Mouse (Mus musculus) cerebellum, adult 9-10 months (tissue): Measurements from ENCODE around the gene D7Ertd443e.
A peak's percentile ranks its signal among the peaks of the same experiment; 100 is the strongest.

Experiments
- DNase-seq: peaks from one replicate; pipeline ENCODE4 v3.0.0; 2022

The D7Ertd443e gene

DNA sequence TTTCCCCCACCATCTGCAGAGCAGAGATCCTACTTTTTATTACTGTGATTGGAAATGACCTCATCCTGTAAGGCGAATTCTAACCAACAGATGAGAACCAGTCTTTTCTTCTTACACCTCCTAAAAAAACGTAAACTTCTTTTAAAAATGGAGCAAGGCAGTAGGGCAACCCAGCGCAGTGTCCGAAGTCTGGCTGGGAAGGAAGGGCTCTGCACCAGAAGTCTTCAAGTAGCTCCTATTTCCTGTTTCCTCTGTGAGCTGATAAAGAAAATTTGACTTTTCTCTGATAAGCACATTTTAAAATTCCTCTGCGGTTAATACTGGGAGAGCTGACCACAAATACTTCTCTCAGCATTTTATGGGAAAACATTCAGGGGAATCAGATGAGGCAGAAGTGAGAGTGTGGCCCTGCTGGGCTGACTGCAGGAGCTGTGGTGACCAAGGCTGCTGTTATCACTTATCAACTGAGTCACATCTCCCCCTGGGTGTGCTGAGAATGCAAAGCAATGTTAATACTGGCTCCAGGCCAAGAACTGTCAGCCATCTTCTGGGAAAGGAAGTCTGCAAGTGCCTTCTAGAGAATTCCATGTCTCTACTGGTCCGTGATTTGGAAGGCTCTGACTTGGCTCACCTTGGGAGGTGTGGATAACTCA lies 97.8 kb downstream of the D7Ertd443e start:
- no peak for DNase-seq

DNA sequence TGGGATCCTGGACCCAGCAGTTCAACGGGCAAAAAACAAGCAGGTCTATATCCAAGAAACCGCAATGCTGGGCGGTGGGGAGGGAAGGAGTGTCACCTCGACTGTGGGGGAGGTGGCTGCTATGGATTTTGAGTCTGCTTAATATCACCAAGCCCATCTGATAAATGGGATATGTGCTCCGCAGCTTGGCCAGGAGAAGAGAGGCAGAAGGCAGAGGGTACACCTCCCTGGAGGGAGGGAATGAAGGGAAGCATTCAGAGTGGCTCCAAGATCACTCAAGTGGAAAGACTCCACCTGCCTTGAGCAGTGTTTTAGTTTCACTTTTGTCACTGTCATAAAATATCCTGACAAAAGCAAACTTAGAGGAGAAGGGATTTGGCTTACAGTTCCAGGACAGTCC lies 112.5 kb downstream of the D7Ertd443e start:
- peak; percentile 12 for DNase-seq

DNA sequence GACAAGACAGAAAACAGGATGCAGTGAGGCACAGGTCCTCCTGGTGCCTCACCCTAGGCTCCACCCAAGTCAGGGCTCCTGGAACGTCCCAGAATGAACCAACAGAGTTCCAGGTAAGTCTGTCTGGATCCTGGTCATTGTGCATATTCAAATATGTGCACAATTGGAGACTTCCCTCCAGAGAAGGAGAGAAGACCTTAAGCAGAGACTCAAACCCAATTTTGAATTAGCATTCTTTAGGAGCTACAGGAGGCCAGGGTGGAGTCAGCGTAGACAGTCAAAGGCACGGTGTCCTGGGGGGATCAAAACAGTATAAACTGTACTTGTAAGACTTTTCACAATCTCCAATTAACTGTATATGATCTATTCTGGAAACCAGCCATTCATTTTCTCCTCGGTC lies 113.0 kb downstream of the D7Ertd443e start:
- no peak for DNase-seq

DNA sequence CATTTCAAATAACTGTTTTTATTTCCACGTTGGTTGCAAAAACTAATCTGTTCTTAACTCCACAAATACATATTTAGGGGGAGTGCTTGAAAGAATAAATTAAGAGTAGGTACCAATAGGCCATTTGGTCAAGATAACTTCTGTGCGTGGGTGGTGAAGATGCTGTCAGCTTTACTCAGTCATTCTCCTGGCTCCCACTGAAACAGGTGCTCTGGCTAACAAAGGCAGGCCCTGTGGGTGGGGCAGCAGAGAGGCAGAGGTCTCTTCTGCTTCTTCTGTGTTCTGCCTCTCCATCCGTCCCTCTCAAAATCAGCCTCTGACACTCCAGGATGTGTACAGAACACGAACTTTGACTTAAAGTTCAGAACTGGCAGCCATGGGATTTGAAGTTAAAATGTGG lies 119.7 kb downstream of the D7Ertd443e start:
- DNase-seq = no peak

DNA sequence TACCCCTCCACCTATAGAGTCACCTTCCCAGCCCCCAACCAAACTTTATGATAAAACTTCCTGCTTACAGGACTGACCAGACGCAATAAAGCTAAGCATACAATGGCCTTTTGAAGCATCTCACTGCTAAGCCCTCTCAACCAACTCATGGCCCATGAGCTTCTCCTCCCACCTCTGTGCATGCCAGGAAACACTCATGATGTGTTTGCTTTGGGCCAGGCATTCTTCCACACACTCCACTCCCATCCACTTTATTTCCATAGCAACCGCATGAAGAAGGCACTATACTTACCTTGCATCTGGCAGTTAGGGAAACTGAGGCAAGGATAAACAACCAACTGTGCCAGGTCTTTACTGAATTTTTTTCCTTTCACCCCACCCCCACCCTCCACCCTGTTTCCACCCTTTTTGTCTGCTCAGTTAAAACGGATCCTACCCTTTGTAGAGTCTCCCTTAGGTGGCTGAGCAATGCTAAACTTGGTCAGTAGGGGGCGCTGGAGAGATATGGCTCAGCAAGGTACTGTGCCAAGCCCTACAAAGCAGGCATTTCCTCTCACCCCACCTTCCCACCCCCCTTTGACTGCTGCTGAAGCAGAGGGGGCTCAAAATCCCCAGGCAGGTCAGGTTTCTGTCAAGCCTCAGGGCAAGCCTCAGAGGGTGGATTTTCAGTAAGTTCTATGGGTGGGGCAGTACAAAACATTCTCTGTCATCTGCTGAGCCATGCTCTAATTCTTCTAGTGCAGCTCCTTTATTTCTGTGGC lies 122.1 kb downstream of the D7Ertd443e start:
- DNase-seq = peak; percentile 48

DNA sequence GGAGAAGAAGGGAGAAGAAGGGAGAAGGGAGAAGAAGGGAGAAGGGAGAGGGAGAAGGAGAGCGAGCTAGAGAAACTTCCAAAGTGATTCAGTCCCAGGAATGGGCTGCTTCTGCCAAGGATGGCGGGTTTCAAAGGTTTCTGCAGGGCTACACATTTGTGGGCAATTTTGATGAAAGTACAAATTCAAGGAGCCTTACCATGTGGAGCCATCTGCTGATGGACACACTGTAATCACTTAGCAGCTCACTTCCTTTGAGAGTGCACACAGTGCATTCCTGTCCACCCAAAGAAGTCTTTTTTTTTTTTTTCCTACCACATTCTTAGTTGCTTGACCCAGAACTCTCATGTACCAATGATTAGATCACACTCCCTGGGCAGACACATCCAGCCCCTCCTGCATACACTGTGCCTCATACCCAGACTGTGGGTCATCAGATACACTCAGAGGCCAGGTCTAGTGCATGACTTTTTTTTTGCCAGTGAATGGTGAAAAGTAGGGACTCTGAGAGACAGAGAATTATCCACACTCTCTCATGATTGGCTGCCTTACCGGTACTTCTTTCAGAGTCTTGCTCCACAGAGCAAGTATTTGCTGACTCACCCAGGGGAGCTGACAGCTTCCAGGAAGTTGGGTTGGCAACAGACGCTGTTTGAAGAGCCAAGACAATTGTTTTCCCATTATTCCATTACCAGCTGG lies 124.3 kb downstream of the D7Ertd443e start:
- DNase-seq = no peak

DNA sequence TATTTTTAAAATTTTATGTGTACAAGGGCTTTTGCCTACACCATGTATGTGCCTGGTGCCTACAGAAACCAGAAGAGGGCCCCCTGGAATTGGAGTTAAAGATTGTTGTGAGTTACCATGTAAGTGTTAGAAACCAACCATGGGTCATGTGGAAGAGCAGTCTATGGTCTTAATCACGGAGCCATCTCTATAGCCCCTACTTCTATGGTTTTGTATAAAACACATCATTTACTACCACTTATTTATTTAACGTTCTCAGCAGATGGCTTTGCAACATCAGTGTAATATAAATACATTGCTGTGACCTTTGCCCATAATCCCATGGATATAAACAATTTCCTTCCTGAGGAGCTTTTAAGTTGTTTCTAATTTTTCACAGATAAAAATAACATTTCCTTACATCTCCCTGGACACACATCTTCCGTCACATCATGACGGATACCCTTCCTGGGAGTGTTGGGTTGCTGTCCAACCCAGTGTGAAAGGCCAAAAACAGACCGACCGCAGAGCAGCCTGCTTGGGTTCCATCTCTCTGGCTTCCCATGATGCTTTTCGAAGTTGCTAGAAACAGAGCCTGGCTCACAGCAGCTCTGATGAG lies 135.1 kb downstream of the D7Ertd443e start:
- no peak for DNase-seq

DNA sequence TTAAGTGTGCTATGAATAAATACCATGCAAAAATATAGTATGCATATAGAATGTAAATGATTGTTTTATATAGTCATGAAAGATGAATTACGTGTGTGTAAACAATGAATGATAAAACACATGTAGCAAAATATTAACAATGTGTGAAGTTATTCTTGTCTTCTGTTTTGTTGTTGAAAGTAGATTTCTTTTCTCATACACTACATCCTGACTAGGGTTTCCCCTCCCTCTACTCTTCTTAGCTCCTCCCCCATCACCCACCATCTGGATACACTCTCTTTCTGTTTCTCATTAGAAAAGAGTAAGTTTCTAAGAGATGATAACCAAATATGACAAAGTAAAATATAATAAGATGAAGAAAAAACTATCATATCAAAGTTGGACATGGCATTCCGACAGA lies 137.4 kb downstream of the D7Ertd443e start:
- DNase-seq = no peak

DNA sequence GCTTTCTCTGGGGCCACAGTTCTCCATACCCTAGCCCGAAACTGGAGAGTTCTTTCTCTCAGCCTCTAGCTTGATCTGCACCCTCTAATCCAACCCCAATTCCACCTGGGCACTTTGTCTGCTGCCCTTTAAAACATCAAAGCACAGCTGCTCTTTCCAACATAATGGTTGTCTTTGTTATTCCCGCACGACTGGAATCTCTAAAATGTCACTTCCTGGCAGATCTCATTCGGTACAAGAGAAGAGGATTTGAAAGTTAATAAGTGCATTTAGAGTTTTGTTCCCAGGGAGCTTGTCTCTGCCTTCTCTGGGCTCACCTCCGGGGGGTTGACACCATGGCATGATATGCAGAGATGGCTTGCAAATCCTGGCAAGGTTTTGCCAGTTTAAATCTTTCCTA lies 138.8 kb downstream of the D7Ertd443e start:
- DNase-seq = no peak

DNA sequence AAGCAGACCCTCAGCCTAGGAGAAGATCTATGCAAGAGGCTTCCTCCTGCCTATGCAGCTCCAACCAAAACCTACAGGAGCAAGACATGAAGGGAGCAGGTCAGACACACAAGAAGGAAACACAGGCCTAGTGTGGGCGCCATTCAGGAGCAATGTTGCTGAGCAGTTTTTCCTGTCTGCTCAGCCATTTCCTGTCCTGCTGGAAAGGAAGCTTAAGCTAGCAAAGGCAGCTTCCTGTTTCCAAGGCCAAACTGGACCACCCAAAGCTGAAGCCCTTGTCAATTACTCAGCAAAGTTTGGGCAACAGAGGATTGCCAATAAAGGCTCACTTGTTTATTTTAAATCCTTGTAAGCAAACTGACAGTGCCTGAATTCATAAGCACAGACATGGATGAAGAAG lies 142.7 kb downstream of the D7Ertd443e start:
- no peak for DNase-seq

DNA sequence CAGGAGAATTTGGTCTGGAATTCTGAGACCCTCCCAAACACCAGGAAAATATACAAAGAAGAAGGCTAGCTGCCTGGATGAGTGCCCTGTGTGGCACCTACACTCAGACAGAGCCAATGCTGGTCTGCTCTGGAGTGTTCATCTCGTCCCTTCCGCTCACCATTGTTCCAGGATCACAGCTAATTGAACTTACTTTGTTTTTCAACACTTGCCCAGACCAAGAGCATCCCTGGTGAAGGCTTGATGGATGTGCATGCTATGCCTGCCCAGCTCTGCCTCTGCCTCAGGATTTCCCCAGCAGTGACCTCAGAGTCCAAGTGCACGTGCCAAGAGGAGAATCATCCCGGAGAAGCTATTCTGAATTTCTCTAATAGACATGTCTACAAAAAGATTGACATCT lies 144.2 kb downstream of the D7Ertd443e start:
- DNase-seq = no peak

DNA sequence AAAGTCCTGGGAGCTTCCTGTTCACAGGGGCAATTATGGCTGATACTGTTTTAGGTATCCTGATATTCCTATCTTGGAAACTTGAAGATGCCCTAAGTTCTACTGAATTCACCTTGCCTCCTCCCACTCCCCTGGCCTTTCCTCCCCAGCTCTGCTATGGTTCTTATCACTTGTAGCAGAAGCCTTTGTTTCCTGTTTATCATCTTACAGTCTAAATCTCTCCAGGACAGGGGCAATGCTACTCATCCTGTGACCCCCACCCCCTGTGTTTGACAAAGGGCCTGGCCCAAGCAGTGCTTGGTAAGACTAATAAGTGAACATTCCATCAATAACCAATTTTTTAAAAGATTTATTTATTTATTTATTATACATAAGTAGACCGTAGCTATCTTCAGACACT lies 144.9 kb downstream of the D7Ertd443e start:
- DNase-seq = no peak

DNA sequence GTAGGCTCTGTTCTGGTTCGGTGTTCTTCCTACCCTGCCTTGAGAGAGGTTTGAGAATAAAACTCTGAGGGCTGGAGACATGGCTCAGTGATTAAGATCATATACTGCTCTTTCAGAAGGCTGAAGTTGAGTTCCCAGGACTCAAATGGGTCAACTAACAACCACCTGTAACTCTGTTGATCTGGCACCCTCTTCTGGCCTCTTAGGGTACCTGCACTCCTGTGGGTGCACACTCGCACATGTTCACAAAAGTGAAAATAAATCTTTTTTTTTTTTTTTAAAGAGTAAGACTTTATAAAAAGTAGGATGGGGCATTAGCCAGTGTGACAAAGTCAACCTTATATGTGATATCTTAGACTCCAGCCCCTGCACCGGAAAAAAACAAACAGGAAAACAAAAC lies 146.6 kb downstream of the D7Ertd443e start:
- no peak for DNase-seq

DNA sequence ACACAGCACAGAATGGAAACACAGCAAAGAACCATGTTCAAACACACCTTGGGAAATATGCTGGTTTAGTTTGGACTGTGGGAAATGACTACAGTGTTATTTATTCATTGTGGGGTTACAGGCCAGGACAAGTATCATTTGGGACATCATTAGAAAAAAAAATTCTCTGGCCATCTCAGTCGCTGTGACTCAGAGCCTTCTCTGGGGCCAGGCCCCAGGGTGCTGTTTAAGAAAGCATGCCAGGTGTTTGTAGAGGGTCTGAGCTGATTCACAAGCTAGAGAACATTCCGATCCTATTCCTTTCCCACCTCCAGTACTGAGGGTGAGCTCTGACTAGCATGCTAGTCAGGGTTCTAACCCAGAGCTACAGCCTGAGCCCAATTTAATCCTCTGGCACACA lies 148.1 kb downstream of the D7Ertd443e start:
- DNase-seq = no peak

DNA sequence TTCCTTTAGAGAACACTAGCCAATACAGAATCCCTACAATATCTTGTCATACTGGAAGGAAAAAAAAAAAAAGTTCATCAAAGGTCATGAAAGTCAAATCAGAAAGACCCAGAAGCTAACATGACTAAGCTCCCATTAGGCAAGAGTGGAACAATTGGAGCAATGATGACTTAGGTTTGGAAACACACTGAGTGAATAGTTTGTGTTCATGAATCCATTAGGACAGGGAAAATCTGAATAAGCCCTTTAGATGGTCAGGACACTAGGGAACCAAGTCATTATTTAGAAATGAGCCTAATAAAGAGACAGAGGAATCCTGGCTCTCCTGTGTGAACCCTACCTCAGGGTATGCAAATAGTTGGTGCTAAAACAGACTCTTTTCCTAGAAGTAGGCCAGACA lies 148.7 kb downstream of the D7Ertd443e start:
- no peak for DNase-seq

DNA sequence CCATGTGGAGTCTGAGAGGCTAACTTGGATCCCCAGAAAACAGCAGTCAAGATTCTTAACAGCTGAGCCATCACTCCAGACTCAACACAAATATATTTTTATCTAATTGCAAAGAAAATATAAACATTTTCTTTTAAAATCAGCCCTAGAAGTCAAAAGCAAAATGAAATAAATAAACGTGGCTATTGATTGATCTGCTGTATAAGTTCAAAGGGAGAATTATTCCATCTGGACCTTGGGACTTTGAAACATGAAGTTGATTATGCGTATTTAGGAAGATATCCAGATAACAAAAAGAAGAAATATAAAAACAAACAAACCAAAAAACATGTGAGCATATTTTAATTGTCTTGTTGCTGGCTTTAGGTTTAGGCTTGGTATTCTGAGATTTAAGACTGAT lies 149.9 kb downstream of the D7Ertd443e start:
- DNase-seq = no peak

DNA sequence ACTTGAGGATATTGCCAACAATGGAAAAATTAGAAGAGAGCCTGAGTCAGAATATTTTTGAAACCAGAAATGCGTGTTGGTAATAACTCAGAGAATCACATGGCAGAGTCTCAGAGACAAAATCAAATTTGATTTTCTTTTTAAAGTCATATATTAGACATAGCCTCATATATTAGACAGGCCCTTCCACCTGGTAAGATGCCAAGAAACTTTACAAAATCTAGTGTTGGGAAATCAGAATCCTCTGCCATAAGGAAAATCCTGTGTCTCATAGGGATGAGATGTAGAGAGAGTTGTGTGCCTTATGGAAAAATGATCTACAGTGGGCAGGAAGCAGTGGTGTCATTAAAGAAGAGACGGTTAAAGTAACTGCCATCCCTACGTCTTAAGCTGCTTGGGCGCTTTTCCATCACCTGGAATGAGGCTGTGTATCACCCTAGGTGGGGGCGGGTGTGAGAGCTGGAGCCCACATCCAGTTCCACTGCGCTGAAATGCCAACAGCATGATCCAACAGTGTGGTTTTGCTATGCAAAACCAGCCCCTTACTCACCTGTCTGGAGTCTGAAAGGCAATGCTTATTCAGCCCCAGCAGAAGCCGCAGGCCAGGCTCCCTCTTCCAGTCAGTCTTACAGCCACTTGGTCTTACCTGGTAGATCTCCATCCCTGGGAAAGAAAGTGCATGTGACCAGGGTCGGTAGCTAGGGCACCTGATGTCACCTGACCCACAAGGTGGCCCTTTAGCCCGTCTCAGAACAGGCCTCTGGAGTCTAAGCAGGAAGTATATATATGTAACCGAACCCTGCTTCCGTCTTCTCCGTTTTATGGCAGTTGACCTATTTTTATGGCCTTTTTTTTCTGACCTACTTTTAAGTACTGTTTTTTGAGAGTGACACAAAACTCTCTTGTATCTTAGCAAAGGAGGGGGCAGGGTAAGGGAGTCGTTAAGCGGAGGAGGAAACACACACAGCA lies 153.8 kb downstream of the D7Ertd443e start, which contains the start of gene Adam12:
Gene Adam12, minus strand, starts transcription at position 769 of the 969 bp plus-strand sequence.
- no peak for DNase-seq

DNA sequence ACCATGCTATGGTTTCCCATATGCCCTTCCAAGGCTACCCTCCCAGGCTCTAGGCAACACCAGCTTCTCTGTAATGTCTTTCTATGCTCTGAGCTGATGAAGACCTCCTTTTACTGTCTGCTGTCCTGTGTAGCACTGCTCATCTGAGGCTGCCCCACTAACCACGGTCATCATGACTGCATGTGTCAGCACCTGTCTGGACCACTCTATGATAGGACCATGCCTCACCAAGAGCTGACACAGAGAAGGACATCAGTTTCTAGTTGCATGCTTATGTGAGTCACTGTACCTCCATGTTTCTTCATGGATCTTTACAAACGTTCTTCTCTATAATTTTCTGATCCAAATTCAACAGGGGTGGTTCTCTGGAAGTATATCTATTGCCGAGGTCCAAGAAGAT lies 154.8 kb downstream of the D7Ertd443e start:
- no peak for DNase-seq

DNA sequence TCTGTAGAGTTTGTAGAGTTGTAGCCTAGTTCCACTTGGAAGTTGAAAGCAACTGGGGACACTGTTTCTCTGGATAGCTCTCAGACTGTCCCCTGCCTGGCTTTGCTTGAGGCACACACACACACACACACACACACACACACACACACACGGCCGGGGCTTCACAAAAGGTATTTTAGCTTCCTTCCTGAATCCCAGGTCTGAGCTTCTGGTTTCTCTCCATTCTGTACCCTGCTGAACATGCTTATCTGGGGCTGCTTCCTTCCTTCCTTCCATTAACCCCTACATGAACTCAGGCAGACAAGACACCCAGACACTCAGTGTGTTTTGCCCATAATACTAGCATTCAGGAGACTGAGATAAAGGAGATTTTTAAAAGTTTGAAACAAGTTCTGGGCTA lies 155.6 kb downstream of the D7Ertd443e start:
- DNase-seq = no peak

DNA sequence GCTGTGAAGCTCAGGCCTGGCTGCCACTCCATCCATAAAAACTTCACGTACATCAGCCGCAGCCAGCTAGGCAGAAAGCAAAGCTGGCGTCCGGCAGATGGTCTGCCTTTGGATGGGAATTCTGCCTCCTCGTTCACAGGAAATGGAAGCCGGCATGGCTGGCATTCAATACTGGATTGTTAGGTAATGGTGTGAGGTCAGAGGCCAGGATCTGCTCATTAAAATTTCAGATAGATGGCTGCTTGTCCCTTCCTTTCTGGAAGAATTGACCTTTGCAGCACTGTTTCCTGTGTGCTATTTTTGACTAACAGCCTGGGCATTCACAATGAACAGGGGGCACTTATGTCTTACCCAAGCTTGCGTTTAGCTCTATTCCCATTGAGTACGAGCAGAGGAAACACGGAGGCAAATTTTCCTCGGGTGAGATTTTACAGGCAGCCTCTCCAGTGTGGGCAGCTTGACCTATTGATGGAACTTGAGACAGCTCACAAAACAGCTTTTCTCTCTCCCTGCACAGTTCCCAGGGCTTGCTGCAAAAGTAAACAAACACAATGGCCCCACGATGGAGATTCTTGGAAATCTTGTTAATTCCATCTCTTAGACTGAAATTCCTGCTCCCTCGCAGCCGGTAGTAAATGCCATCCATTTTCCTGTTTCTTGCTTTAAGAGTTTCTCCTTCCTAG lies 157.5 kb downstream of the D7Ertd443e start:
- DNase-seq = no peak

DNA sequence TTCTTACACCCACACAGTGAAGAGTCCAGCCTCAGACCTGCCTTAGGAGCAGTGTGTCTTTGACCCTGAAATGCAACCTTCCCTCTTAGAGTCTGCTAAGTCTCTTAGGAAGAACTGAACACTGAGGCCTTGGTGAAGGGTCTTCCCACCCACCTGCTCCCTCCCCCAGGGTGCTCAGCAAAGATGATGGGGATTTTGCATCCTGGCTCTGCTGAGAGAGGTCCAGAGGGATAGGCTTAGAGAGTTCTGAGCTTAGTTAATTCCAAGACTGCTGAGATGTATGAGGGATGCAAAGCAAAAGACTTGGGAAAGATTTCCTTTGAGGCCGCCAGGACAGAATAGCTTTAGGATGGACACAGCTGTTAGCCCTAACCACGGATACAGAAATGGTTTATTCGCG lies 158.4 kb downstream of the D7Ertd443e start:
- DNase-seq = no peak

DNA sequence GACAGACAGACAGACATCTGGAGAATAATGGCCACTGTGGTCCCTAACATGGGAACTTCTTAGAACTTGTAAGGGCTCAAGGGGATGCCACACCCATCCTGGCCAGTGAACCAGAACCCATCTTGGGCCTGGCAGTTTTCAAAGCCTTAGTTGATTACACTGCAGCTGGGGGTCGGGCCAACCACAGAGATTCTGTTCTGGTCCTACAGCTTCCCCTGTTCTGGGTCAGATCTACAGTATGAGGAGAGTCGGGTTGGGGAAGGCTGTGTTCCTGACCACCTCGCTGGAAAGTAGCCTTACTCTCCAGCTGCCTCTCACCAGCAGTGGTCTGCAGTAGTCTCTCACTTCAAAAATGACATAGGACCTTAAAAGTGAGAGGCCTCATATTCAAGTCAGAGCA lies 159.2 kb downstream of the D7Ertd443e start:
- no peak for DNase-seq
